Mouse (Mus musculus): ENCODE data around the gene Irs3. TPM values are rescaled to one million over a fixed set of nuclear protein-coding genes. Genes with fewer than 3 reads are reported as not detected.
"Not testable (repeated sequence)": the region's sequence is repeated elsewhere in the genome, so short reads cannot be mapped to it uniquely, and the experiment has no call there.

Gene Irs3
- total RNA-seq, 2 experiments from 2014 or later, result 2.1 to 4.0 TPM

- no peak for DNase-seq
Observed at GRCm38 (mm10) chr5:137623937-137624530, 21.5 kb downstream of the Irs3 start.

GRCm38 (mm10) chr5:137615347-137615746, 30.2 kb downstream of the Irs3 start:
- no peak for DNase-seq

GRCm38 (mm10) chr5:137614921-137615320, 30.6 kb downstream of the Irs3 start:
- not testable (repeated sequence) for DNase-seq

- DNase-seq, result peak; percentile 74
Observed at GRCm38 (mm10) chr5:137613550-137613949, 32.0 kb downstream of the Irs3 start, which contains the start of gene Pcolce. Gene Pcolce, minus strand, starts transcription at chr5:137613784.

DNA sequence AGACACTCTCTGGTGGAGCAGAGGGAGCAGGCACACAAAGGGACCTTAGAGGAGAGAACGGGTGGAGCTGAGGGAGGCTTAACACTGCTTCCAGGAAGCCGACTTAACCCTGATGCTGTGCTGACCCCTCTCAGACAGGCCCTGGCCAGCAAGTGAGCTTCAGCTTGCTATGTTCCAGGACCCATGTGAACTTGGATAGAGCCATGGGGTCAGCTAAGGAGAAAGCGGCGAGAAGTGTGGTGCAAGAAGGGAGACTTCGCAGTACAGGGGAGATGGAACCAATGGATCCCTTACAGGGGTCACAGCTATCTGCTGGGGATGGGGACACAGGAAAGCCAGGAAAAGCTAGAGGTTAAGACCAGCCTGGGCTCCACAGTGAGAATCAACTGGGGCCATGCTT, 32.4 kb downstream of the Irs3 start:
- DNase-seq, result peak; percentile 20

GRCm38 (mm10) chr5:137611245-137611602, 34.3 kb downstream of the Irs3 start:
- peak; percentile 82 for DNase-seq

- peak; percentile 85 for DNase-seq
Observed at GRCm38 (mm10) chr5:137610548-137611244, 34.8 kb downstream of the Irs3 start.

DNA sequence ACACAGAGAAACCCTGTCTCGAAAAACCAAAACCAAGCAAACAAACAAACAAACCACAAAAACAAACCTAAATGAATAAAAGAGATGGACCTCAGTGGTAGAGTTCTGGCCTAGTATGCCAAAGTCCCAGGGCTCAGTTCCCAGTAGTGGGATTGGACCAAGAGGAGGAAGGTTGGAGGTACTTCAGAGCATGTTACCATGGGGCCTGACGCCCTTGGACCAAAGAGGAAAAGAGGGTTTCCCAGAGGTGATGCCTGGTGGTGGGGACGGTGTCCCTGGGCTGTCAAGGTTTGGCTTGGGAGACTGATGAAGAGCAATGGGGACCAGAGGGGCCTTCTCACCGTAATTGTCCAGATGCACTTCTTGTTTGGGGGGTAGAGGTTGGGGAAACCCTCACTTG, 35.5 kb downstream of the Irs3 start:
- DNase-seq, result no peak

DNA sequence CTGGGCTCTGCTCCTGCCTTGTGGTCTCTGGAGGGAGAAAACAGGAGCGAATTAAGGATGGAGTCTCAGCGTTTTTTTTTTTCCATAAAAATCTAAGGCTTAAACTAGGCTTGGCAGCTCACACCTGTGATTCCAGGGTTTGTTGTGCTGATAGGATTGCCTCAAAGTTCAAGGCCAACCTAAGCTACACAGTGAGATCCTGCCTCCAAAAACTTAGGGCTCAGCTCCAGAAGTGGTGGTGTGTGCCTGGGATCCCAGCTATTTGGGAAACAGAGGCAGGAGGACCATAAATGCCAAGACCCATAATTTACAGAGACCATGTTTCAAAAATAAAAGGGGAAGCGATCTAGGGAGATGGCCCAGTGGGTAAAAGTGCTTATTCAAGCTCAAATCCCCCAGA, 36.2 kb downstream of the Irs3 start:
- DNase-seq, result no peak

DNA sequence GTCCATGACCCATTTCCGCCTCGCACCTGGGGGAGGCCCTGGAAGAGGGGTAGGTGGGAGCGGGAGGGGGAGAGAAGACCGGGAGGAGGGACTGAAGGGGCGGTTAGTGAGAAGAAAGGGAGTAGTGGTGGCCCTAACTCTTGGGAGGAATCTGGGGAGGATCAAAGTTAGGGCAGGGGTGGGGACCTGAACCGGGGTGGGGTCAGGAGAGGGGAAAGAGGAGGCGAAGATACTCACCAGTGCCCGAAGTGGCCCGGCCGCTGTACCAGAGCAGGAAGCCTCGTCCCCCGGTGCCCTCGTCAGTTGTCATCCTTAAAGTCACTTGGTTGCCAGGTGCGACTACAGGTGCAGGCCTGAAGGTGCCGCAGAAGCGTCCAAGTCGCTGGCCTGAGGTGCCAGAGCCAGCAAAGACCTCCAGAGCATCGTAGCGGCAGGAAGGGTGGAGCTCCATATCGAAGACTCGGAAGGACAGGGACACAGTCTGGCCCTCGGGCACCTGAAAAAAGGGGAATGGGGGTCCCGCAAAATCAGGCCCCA, 36.8 kb downstream of the Irs3 start:
- no peak for DNase-seq

DNA sequence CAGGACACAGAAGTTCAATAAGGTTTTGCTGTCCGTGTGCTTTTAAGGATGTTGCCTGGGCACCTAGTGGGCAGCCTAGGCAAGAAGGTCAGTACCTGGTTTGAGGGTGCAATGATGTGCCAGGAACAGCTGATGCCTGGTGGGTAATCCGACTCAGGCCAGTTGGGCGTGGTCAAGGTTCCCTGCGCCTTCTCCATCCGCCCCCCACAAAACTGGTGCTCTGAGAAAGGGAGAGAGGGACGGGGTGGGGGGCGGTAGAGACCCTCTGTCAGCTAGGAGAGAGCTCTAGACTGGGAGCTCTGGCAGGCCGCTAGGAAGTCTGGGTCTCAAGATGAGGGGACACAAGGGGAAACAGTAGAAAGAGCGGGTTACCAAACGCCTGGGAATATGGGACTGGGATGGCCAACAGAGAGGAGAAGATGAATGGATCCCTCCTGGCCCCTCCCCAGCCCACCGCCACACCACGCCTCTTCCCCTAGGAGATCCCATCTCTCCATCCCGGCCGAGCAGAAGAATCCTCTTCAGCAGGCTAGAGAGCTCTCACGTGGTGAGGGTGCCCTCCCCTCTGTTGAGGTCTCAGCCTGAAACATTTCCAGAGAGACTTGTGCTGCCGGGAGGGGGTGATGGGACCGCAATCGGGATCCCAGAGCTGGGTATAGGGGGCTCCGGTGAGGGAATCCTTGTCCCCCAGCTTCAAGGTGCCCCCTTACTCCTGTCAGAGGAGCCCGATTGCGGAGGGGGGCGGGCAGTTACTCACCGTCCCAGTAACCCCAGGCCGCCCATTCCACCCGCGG, 37.5 kb downstream of the Irs3 start:
- DNase-seq, result no peak

DNA sequence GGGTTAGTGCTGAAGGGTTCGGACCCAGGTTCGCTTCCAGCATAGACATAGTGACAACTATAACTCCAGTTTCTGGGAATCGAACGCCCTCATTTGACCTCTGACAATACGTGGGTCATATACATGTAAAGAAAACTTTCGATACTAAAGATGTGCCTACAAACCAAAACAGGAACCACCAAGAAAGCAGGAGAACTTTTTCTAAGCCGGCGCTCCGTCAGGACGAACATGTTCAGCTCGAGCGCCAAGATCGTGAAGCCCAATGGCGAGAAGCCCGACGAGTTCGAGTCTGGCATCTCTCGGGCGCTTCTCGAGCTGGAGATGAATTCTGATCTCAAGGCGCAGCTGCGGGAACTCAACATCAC, 44.2 kb downstream of the Irs3 start:
- no peak for DNase-seq

GRCm38 (mm10) chr5:137600619-137601364, 44.7 kb downstream of the Irs3 start, which contains the start of gene Mospd3:
Gene Mospd3, minus strand, starts transcription at chr5:137601058.
- DNase-seq, result peak; percentile 98

DNA sequence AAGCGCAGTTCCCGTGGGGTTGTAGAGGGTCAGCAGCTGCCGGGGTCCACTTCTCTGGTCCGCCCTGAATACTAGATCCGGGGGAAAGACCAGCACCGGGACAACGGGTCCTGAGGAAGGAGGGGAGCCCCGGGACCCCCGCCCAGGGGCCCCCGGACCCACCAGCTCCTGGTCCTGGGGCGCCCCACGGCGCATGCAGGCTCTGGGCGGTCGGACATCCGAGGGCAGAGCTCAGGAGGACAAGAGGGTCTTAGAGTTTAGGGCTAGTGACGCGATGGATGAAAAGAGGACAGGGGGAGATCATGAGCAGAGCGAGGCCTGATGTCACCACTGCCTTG, 45.3 kb downstream of the Irs3 start:
- DNase-seq, result no peak

GRCm38 (mm10) chr5:137599600-137599999, 45.9 kb downstream of the Irs3 start:
- no peak for DNase-seq

GRCm38 (mm10) chr5:137598100-137598826, 47.3 kb downstream of the Irs3 start:
- no peak for DNase-seq

DNA sequence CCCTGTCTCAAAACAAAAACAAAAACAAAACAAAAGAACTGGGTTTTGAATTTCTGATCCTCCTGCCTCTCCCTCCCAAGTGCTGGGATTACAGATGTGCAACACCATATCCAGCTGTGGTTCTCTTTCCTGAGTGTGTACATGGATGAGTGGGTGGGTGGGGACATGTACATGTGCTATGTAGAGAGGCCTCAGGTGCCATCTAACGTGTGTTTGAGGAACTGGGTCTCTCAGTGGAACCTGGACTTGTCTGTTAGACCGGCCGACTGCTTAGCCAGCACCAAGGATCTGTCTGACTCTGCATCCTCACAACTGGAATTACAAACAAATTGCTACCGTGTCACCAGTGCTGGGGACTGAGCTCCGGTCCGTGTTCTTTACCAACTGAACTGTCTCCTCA, 47.9 kb downstream of the Irs3 start:
- DNase-seq, result no peak

DNA sequence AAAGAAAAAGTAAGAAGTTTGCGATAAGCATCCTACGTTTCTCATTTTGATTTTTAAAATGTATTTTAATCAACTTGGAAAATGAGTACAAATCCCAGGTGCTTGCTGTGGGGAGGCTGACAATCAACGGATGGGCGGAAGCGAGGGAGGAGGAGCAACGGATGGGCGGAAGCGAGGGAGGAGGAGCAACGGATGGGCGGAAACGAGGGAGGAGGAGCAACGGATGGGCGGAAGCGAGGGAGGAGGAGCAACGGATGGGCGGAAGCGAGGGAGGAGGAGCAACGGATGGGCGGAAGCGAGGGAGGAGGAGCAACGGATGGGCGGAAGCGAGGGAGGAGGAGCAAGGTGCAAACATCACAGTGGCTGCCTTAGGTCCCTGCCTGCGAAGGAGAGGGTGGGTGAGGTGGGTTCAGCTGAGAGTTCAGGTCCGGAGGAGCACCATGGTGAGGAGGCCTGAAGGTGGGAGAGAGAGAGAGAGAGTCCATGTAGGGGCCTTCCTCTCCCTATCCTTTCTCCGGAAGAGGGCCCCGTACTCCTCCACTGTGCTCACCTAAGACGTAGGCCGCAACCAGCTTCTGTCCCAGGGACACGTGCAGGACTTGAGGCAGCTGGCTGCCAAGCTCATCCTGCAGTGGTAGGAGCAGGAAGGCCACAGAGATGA, 48.8 kb downstream of the Irs3 start:
- DNase-seq, result no peak

- no peak for DNase-seq
Observed at GRCm38 (mm10) chr5:137595921-137596320, 49.6 kb downstream of the Irs3 start.

Measured in adrenal gland, postnatal 10 days (tissue).